Mouse (Mus musculus) CH12.LX (cell line): Measurements from ENCODE around the gene Coq7. TPM values are rescaled to one million over a fixed set of nuclear protein-coding genes. Genes with fewer than 3 reads are reported as not detected.

Experiments
- DNase-seq: peaks from one replicate; pipeline ENCODE4 v3.0.0-alpha.2; 2013; ENCODE audit errors: extremely low read depth
- H3K27ac ChIP-seq: 2 replicates; pipeline ENCODE4 v1.5.1; 2012; ENCODE audit warnings: low read depth, mild to moderate bottlenecking, control low read depth, moderate library complexity; ENCODE audit not compliant: insufficient read depth
- H3K27me3 ChIP-seq: replicated peaks from 2 replicates; pipeline ENCODE3; 2012; ENCODE audit warnings: inconsistent platforms
- H3K36me3 ChIP-seq, 2 experiments: replicated peaks in 1 of 2; 2 replicates each; pipeline versions ENCODE3 to v1.6.1; 2012; ENCODE audit warnings: inconsistent platforms in 1 of 2, low read length in 1 of 2, mild to moderate bottlenecking in 1 of 2, mixed read lengths in 1 of 2, moderate library complexity in 1 of 2; ENCODE audit not compliant: control insufficient read depth in 1 of 2, insufficient read depth in 1 of 2
- H3K4me1 ChIP-seq, 2 experiments: 2 replicates each; pipeline ENCODE4 v1.6.1; 2012; ENCODE audit warnings: inconsistent platforms in 1 of 2, moderate library complexity in 1 of 2; ENCODE audit not compliant: insufficient read depth in 2 of 2, control insufficient read depth in 1 of 2
- H3K4me2 ChIP-seq: 2 replicates; pipeline ENCODE4 v1.6.1; 2012; ENCODE audit warnings: low read depth, mild to moderate bottlenecking, control low read depth; ENCODE audit not compliant: poor library complexity, insufficient read depth, severe bottlenecking
- H3K4me3 ChIP-seq, 3 experiments: fragments of 150-350 bp in 1 of 3; sonication (generic) in 1 of 3; replicated peaks in 1 of 3; 2 replicates each; pipeline versions ENCODE3 to v1.5.1; 2011 to 2012; ENCODE audit warnings: low read depth in 2 of 3, low read length in 2 of 3, mild to moderate bottlenecking in 2 of 3, moderate library complexity in 2 of 3, control low read depth in 1 of 3, improper control_type of control experiment in 1 of 3, inconsistent platforms in 1 of 3, mixed read lengths in 1 of 3; ENCODE audit not compliant: poor library complexity in 1 of 3
- H3K79me2 ChIP-seq: replicated peaks from 2 replicates; pipeline ENCODE4 v1.6.1; 2012; ENCODE audit warnings: mild to moderate bottlenecking, moderate library complexity; ENCODE audit not compliant: control insufficient read depth, poor library complexity, insufficient read depth, severe bottlenecking; ENCODE audit errors: extremely low read depth
- H3K9ac ChIP-seq: 2 replicates; pipeline ENCODE4 v1.6.1; 2012; ENCODE audit warnings: low read depth, mild to moderate bottlenecking, control low read depth, moderate library complexity; ENCODE audit not compliant: insufficient read depth
- H3K9me3 ChIP-seq: replicated peaks from 2 replicates; pipeline ENCODE3; 2012; ENCODE audit warnings: low read length, inconsistent platforms, mixed read lengths
- BHLHE40 ChIP-seq: IDR thresholded peaks from 2 replicates; pipeline ENCODE4 v1.6.1; 2011; ENCODE audit warnings: mild to moderate bottlenecking, low read depth, low read length, improper control_type of control experiment
- CHD2 ChIP-seq: IDR thresholded peaks from 2 replicates; pipeline ENCODE4 v1.6.1; 2011; ENCODE audit warnings: low read length, improper control_type of control experiment
- CTCF ChIP-seq, 2 experiments: IDR thresholded peaks in 1 of 2; conservative IDR thresholded peaks in 1 of 2; 2 replicates each; pipeline ENCODE4 v1.5.1; 2011 to 2012; ENCODE audit warnings: low read depth in 2 of 2, low read length in 2 of 2, improper control_type of control experiment in 1 of 2, inconsistent platforms in 1 of 2, mild to moderate bottlenecking in 1 of 2, moderate library complexity in 1 of 2
- ELF1 ChIP-seq: IDR thresholded peaks from 2 replicates; pipeline ENCODE4 v1.6.1; 2014; ENCODE audit warnings: low read depth, mild to moderate bottlenecking, inconsistent platforms, low read length, improper control_type of control experiment
- EP300 ChIP-seq: IDR thresholded peaks from 2 replicates; pipeline ENCODE4 v1.6.1; 2011; ENCODE audit warnings: low read length, improper control_type of control experiment
- GABPA ChIP-seq: IDR thresholded peaks from 2 replicates; pipeline ENCODE4 v1.6.1; 2012; ENCODE audit warnings: low read depth, low read length, improper control_type of control experiment, inconsistent platforms; ENCODE audit not compliant: insufficient replicate concordance
- IRF4 ChIP-seq: IDR thresholded peaks from 2 replicates; pipeline ENCODE4 v1.6.1; 2014; ENCODE audit warnings: low read depth, mild to moderate bottlenecking, inconsistent platforms, low read length, improper control_type of control experiment
- JUND ChIP-seq: conservative IDR thresholded peaks from 2 replicates; pipeline ENCODE4 v1.6.1; 2011; ENCODE audit warnings: low read depth, low read length, improper control_type of control experiment
- MAFK ChIP-seq: IDR thresholded peaks from 2 replicates; pipeline ENCODE4 v1.6.1; 2011; ENCODE audit warnings: low read length, improper control_type of control experiment; ENCODE audit not compliant: insufficient replicate concordance
- MAX ChIP-seq: IDR thresholded peaks from 2 replicates; pipeline ENCODE4 v1.6.1; 2011; ENCODE audit warnings: low read length, improper control_type of control experiment
- MAZ ChIP-seq: IDR thresholded peaks from 2 replicates; pipeline ENCODE4 v1.6.1; 2012; ENCODE audit warnings: low read depth, mild to moderate bottlenecking, inconsistent platforms, low read length, improper control_type of control experiment, moderate library complexity
- MEF2A ChIP-seq: IDR thresholded peaks from 2 replicates; pipeline ENCODE4 v1.6.1; 2014; ENCODE audit warnings: low read depth, mild to moderate bottlenecking, inconsistent platforms, low read length, improper control_type of control experiment, borderline replicate concordance
- MXI1 ChIP-seq: IDR thresholded peaks from 2 replicates; pipeline ENCODE4 v1.6.1; 2011; ENCODE audit warnings: mild to moderate bottlenecking, low read depth, low read length, improper control_type of control experiment
- NRF1 ChIP-seq: IDR thresholded peaks from 2 replicates; pipeline ENCODE4 v1.6.1; 2014; ENCODE audit warnings: low read depth, mild to moderate bottlenecking, inconsistent platforms, low read length, improper control_type of control experiment, moderate library complexity
- RAD21 ChIP-seq: IDR thresholded peaks from 2 replicates; pipeline ENCODE4 v1.6.1; 2011; ENCODE audit warnings: low read depth, mild to moderate bottlenecking, low read length, improper control_type of control experiment, moderate library complexity
- RCOR1 ChIP-seq: conservative IDR thresholded peaks from 2 replicates; pipeline ENCODE4 v1.6.1; 2012; ENCODE audit warnings: low read depth, mild to moderate bottlenecking, inconsistent platforms, low read length, improper control_type of control experiment
- SMC3 ChIP-seq: IDR thresholded peaks from 2 replicates; pipeline ENCODE4 v1.6.1; 2011; ENCODE audit warnings: low read depth, low read length, improper control_type of control experiment
- TCF12 ChIP-seq: IDR thresholded peaks from 2 replicates; pipeline ENCODE4 v1.6.1; 2014; ENCODE audit warnings: low read depth, mild to moderate bottlenecking, inconsistent platforms, low read length, improper control_type of control experiment
- ZC3H11A ChIP-seq: IDR thresholded peaks from 2 replicates; pipeline ENCODE4 v1.6.1; 2012; ENCODE audit warnings: low read depth, mild to moderate bottlenecking, inconsistent platforms, low read length, improper control_type of control experiment
- ZKSCAN1 ChIP-seq: IDR thresholded peaks from 2 replicates; pipeline ENCODE4 v1.6.1; 2012; ENCODE audit warnings: low read depth, inconsistent platforms, low read length, improper control_type of control experiment, borderline replicate concordance
- ZNF384 ChIP-seq: IDR thresholded peaks from 2 replicates; pipeline ENCODE4 v1.6.1; 2012; ENCODE audit warnings: low read depth, low read length, improper control_type of control experiment, inconsistent platforms
- dilution Hi-C: fragments of 300-500 bp; cut with MboI; formaldehyde crosslinking; loops from 2 replicates; pipeline ENCODE4 v1.14.3; 2020; ENCODE audit warnings: low sequenced_read_pairs; ENCODE audit not compliant: extremely low pct_unique_long_range_greater_than_20kb, extremely low pct_ligation_motif_present
- in situ Hi-C: fragments of 300-500 bp; cut with MboI; formaldehyde crosslinking; loops from 3 replicates; pipeline ENCODE4 v1.14.3; 2019; ENCODE audit warnings: low sequenced_read_pairs, low pct_ligation_motif_present, low pct_unique_long_range_greater_than_20kb, mixed read lengths
- polyA plus RNA-seq: library from polyadenylated mRNA; unstranded; fragments of >175 nt; gene quantifications from 2 replicates; pipeline ENCODE4 v1.2.1, GENCODE M21; 2012; ENCODE audit warnings: low read depth; ENCODE audit not compliant: insufficient read length
- total RNA-seq, 2 experiments: library from RNA; depleted of rRNA; stranded (reverse); fragments of 300-350 nt in 1 of 2; fragments of >200 nt in 1 of 2; gene quantifications; 2 replicates each; pipeline ENCODE4 v1.2.3; 2012 to 2014

The Coq7 gene
- total and polyA plus RNA-seq, 3 experiments, result 38.8 to 50.4 (median 43.6) TPM

DNA sequence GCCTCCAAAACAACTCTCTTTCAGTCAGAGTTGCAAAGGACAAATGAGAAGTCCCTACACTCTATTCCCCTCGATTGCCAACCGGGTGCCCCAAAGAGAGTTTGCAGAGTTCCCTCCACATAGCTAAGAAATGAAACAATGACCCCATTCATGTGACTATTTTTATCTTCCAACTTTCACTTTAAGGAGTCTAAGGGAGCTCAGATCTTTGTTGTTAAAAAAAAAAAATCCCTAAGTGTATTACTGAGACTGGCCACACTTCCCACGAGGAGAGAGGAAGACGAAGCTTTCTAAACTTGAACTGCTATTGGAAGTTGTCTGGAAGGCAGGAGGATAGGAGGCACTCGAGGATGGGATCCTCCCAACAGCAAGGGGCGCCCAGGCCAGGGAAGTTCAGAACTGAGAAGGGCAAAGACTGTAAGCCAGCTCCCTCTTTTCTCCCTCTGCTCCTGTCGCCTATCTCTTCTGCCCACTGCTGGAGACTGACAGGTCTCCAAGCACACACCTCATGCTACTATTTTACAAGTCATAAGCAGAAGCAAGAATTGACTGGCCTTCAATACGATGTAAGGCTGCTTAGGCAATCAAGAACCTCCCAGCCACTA is 45.0 kb downstream of the Coq7 start:
- Histone ChIP-seq H3K9ac (no peak overlapping the region), H3K4me1 (peaks cover 3 to 8% of the 10 kb centered on the region in 2 experiments; a peak in 3 of 4 replicates), H3K36me3 (no peaks in the 10 kb centered on the region), H3K27ac (no peak overlapping the region), H3K27me3 (no peaks in the 10 kb centered on the region), H3K4me3 (no peak overlapping the region), H3K9me3 (peaks cover 4% of the 10 kb centered on the region), H3K4me2 (peak overlapping the region; percentile 37; the same call in 1 of the 2 replicates), H3K79me2 (no peaks in the 10 kb centered on the region)
- TF ChIP-seq ELF1 (no peak), CTCF (conservative IDR thresholded peaks at IDR 0.05 in 1 of 2, IDR thresholded peaks at IDR 0.05 in 1 of 2; ENCODE audit: low read depth in 2 of 2, low read length in 2 of 2) (peak in 1 of 2 experiments; percentile 27; a peak in 2 of 4 replicates), SMC3 (0 out of 2 replicates have a peak, but pooled peaks have one; percentile 19)
- no peak for DNase-seq
- in situ Hi-C loops, result no loop called here
- dilution Hi-C loops, result no loop called here

DNA sequence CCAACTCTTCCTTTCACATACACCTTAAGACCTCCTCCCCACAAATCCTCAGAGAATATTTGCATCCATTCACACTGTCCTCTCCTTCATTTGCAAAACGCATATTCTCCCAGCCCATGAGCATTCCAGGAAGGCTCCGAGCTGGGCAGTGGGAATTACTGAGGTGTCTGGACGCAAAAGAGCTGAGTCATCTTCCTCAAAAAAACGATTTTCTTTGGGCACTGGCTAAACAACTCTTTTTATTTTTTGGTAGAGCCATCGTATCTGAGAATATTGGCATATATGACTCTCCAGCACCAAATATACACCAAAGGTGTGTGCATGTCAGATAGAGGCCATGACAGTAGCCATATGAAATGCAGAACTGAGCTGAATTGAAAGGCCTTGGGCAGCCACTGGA is 46.2 kb downstream of the Coq7 start:
- Histone ChIP-seq H3K27me3 (no peaks in the 10 kb centered on the region), H3K4me1 (peaks cover 14 to 21% of the 10 kb centered on the region in 2 experiments), H3K4me3 (no peak overlapping the region), H3K36me3 (no peaks in the 10 kb centered on the region), H3K9ac (no peak overlapping the region), H3K27ac (no peak overlapping the region), H3K79me2 (no peaks in the 10 kb centered on the region), H3K9me3 (peaks cover 4% of the 10 kb centered on the region), H3K4me2 (no peak overlapping the region)
- no peak for DNase-seq
- dilution Hi-C loops (no loop called here), in situ Hi-C loops (no loop called here)
- TF ChIP-seq MAFK (peak; percentile 34; the same call in 1 of the 2 replicates), CTCF (conservative IDR thresholded peaks at IDR 0.05 in 1 of 2, IDR thresholded peaks at IDR 0.05 in 1 of 2; ENCODE audit: low read depth in 2 of 2, low read length in 2 of 2) (no peak)

GRCm38 (mm10) chr7:118483996-118484395 is 49.2 kb downstream of the Coq7 start:
- no peak overlapping the region for H3K9ac ChIP-seq
- H3K36me3 ChIP-seq, result no peaks in the 10 kb centered on the region
- peaks cover 28 to 49% of the 10 kb centered on the region in 2 experiments for H3K4me1 ChIP-seq
- no peaks in the 10 kb centered on the region for H3K79me2 ChIP-seq
- no peak overlapping the region for H3K4me2 ChIP-seq
- TF ChIP-seq EP300, result no peak
- TF ChIP-seq MAFK, result no peak
- TF ChIP-seq BHLHE40, result no peak
- no peak for TF ChIP-seq IRF4
- TF ChIP-seq RAD21, result no peak
- no peak for TF ChIP-seq ZC3H11A
- no peak for TF ChIP-seq MXI1
- no peak for TF ChIP-seq RCOR1
- no peak for TF ChIP-seq GABPA
- no peak for TF ChIP-seq MAZ
- TF ChIP-seq MEF2A, result no peak
- TF ChIP-seq SMC3, result no peak
- TF ChIP-seq CHD2, result no peak
- no peak for TF ChIP-seq NRF1
- no peak for TF ChIP-seq ZKSCAN1
- TF ChIP-seq MAX, result no peak
- TF ChIP-seq TCF12, result no peak
- TF ChIP-seq ZNF384, result no peak
- no peak for TF ChIP-seq ELF1
- TF ChIP-seq JUND, result no peak
- TF ChIP-seq, all 38 proteins: peak for 0
- Histone ChIP-seq H3K27ac (no peak overlapping the region), H3K9me3 (no peaks in the 10 kb centered on the region), H3K27me3 (no peaks in the 10 kb centered on the region), H3K4me3 (no peak overlapping the region)
- in situ Hi-C loops (no loop called here), dilution Hi-C loops (no loop called here)
- no peak for DNase-seq
